Mouse (Mus musculus): ENCODE results near the gene Mapk14. TPM values are rescaled to one million over a fixed set of nuclear protein-coding genes. Genes with fewer than 3 reads are reported as not detected.

The Mapk14 gene
- total and polyA plus RNA-seq, 3 experiments, result 22.6 to 59.8 (median 27.6) TPM

GRCm38 (mm10) chr17:28750580-28750979, 59.5 kb downstream of the Mapk14 start:
- H3K4me3 ChIP-seq (replicated peaks in 1 of 3; ENCODE audit: low read depth in 2 of 3, low read length in 2 of 3, poor library complexity in 1 of 3), result no peak overlapping the region
- no peak overlapping the region for H3K4me2 ChIP-seq (ENCODE audit: insufficient read depth, low read depth, poor library complexity, severe bottlenecking)
- no peaks in the 10 kb centered on the region for H3K79me2 ChIP-seq (replicated peaks; ENCODE audit: control insufficient read depth, extremely low read depth, insufficient read depth, poor library complexity, severe bottlenecking)
- no peaks in the 10 kb centered on the region for H3K9me3 ChIP-seq (replicated peaks; ENCODE audit: low read length)
- dilution Hi-C loops (cut with MboI; ENCODE audit: extremely low pct_ligation_motif_present, extremely low pct_unique_long_range_greater_than_20kb, low sequenced_read_pairs), result no loop called here
- in situ Hi-C loops (cut with MboI; ENCODE audit: low pct_ligation_motif_present, low pct_unique_long_range_greater_than_20kb, low sequenced_read_pairs), result no loop called here
- TF ChIP-seq RCOR1 (conservative IDR thresholded peaks at IDR 0.05; ENCODE audit: low read depth, low read length) (no peak), CHD2 (IDR thresholded peaks at IDR 0.05; ENCODE audit: low read length) (no peak), IRF4 (IDR thresholded peaks at IDR 0.05; ENCODE audit: low read depth, low read length) (no peak), ETS1 (conservative IDR thresholded peaks at IDR 0.05; ENCODE audit: low read depth, low read length) (no peak), MAZ (IDR thresholded peaks at IDR 0.05; ENCODE audit: low read depth, low read length) (no peak), BHLHE40 (IDR thresholded peaks at IDR 0.05; ENCODE audit: low read depth, low read length) (no peak), UBTF (IDR thresholded peaks at IDR 0.05; ENCODE audit: low read depth, low read length) (no peak), KAT2A (IDR thresholded peaks at IDR 0.05; ENCODE audit: insufficient replicate concordance, low read length) (no peak), JUND (conservative IDR thresholded peaks at IDR 0.05; ENCODE audit: low read depth, low read length) (no peak), TBP (conservative IDR thresholded peaks at IDR 0.05; ENCODE audit: low read depth, low read length) (no peak), RAD21 (IDR thresholded peaks at IDR 0.05; ENCODE audit: low read depth, low read length) (no peak)
- no peaks in the 10 kb centered on the region for H3K4me1 ChIP-seq (ENCODE audit: control insufficient read depth in 1 of 2, insufficient read depth in 2 of 2)
- no peak for DNase-seq (ENCODE audit: extremely low read depth)
- no peak overlapping the region for H3K27ac ChIP-seq (ENCODE audit: insufficient read depth, low read depth)
- H3K36me3 ChIP-seq (replicated peaks in 1 of 2; ENCODE audit: control insufficient read depth in 1 of 2, insufficient read depth in 1 of 2, low read length in 1 of 2), result peaks cover 23 to 35% of the 10 kb centered on the region in 2 experiments
- no peaks in the 10 kb centered on the region for H3K27me3 ChIP-seq (replicated peaks)
- no peak overlapping the region for H3K9ac ChIP-seq (ENCODE audit: insufficient read depth, low read depth)

DNA sequence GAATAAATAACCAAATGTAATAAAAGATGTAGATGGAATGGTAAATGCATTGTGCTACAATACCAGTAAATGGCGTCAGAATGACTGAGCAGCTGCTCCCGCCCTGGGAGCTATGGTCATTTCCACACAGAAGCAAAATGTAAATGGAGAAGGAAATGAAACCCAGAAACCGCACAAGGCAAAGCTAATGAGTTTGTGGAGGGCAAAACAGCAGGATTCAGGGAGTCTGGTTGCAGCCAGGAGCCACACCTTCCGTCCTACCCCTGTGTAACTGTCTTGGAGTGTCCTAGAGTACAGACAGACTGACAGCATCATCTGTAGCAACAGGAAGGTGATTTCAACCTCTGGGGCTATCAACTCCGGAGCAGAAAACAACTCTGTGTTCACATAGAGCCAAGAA, 65.3 kb downstream of the Mapk14 start:
- Histone ChIP-seq H3K4me2 (ENCODE audit: insufficient read depth, low read depth, poor library complexity, severe bottlenecking) (peak overlapping the region; percentile 4; the same call in 1 of the 2 replicates), H3K9ac (ENCODE audit: insufficient read depth, low read depth) (no peak overlapping the region), H3K27me3 (replicated peaks) (no peaks in the 10 kb centered on the region), H3K9me3 (replicated peaks; ENCODE audit: low read length) (no peaks in the 10 kb centered on the region), H3K4me1 (ENCODE audit: control insufficient read depth in 1 of 2, insufficient read depth in 2 of 2) (peaks cover 0 to 4% of the 10 kb centered on the region in 2 experiments; a peak in 2 of 4 replicates), H3K79me2 (replicated peaks; ENCODE audit: control insufficient read depth, extremely low read depth, insufficient read depth, poor library complexity, severe bottlenecking) (no peaks in the 10 kb centered on the region), H3K4me3 (replicated peaks in 1 of 3; ENCODE audit: low read depth in 2 of 3, low read length in 2 of 3, poor library complexity in 1 of 3) (no peak overlapping the region), H3K27ac (ENCODE audit: insufficient read depth, low read depth) (no peak overlapping the region), H3K36me3 (replicated peaks in 1 of 2; ENCODE audit: control insufficient read depth in 1 of 2, insufficient read depth in 1 of 2, low read length in 1 of 2) (no peaks in the 10 kb centered on the region)
- DNase-seq (ENCODE audit: extremely low read depth), result no peak
- TF ChIP-seq E2F4 (IDR thresholded peaks at IDR 0.05; ENCODE audit: insufficient replicate concordance, low read depth, low read length), result no peak
- TF ChIP-seq NRF1 (IDR thresholded peaks at IDR 0.05; ENCODE audit: low read depth, low read length), result no peak
- no peak for TF ChIP-seq JUN (IDR thresholded peaks at IDR 0.05; ENCODE audit: insufficient read depth, low read depth, low read length)
- TF ChIP-seq JUND (conservative IDR thresholded peaks at IDR 0.05; ENCODE audit: low read depth, low read length), result no peak
- no peak for TF ChIP-seq ETS1 (conservative IDR thresholded peaks at IDR 0.05; ENCODE audit: low read depth, low read length)
- no peak for TF ChIP-seq NELFE (IDR thresholded peaks at IDR 0.05; ENCODE audit: low read depth, low read length)
- TF ChIP-seq UBTF (IDR thresholded peaks at IDR 0.05; ENCODE audit: low read depth, low read length), result no peak
- TF ChIP-seq HCFC1 (IDR thresholded peaks at IDR 0.05; ENCODE audit: low read depth, low read length), result no peak
- TF ChIP-seq BHLHE40 (IDR thresholded peaks at IDR 0.05; ENCODE audit: low read depth, low read length), result no peak
- in situ Hi-C loops (cut with MboI; ENCODE audit: low pct_ligation_motif_present, low pct_unique_long_range_greater_than_20kb, low sequenced_read_pairs) (no loop called here), dilution Hi-C loops (cut with MboI; ENCODE audit: extremely low pct_ligation_motif_present, extremely low pct_unique_long_range_greater_than_20kb, low sequenced_read_pairs) (no loop called here)

Measured in CH12.LX (cell line).